Mouse (Mus musculus) C2C12 (cell line): Measurements from ENCODE around the gene Nprl3. TPM values are rescaled to one million over a fixed set of nuclear protein-coding genes. Genes with fewer than 3 reads are reported as not detected.

Experiments used
- H3K27me3 ChIP-seq: one replicate; pipeline ENCODE4 v1.6.1; 2011; ENCODE audit not compliant: control insufficient read depth, insufficient read depth, insufficient read length
- H3K36me3 ChIP-seq: one replicate; pipeline ENCODE4 v1.6.1; 2011; ENCODE audit not compliant: control insufficient read depth, insufficient read depth
- H3K4me3 ChIP-seq: one replicate; pipeline ENCODE4 v1.5.1; 2011; ENCODE audit warnings: mild to moderate bottlenecking, control low read depth; ENCODE audit not compliant: poor library complexity, insufficient read depth, severe bottlenecking
- H3K79me2 ChIP-seq: one replicate; pipeline ENCODE4 v1.6.1; 2011; ENCODE audit not compliant: control insufficient read depth, insufficient read depth
- H3K79me3 ChIP-seq: one replicate; pipeline ENCODE4 v1.6.1; 2011; ENCODE audit warnings: low read depth, control low read depth
- H3ac ChIP-seq: one replicate; pipeline ENCODE3; 2011; ENCODE audit warnings: low read depth; ENCODE audit not compliant: control insufficient read depth, insufficient read length
- CEBPB ChIP-seq: IDR thresholded peaks from one replicate; pipeline ENCODE4 v1.6.1; 2011; ENCODE audit warnings: low read depth, mild to moderate bottlenecking, control low read depth, moderate library complexity
- CTCF ChIP-seq: IDR thresholded peaks from one replicate; pipeline ENCODE4 v1.5.1; 2011; ENCODE audit not compliant: control insufficient read depth, insufficient read depth, insufficient read length
- FOSL1 ChIP-seq: IDR thresholded peaks from one replicate; pipeline ENCODE4 v1.8.0; 2011; ENCODE audit warnings: mild to moderate bottlenecking, low read length; ENCODE audit not compliant: poor library complexity, insufficient read depth, severe bottlenecking
- MAX ChIP-seq: IDR thresholded peaks from one replicate; pipeline ENCODE4 v1.6.1; 2011; ENCODE audit warnings: mild to moderate bottlenecking, control low read depth
- MYOD1 ChIP-seq: IDR thresholded peaks from one replicate; pipeline ENCODE4 v1.6.1; 2011; ENCODE audit warnings: low read depth; ENCODE audit not compliant: control insufficient read depth, insufficient read length
- MYOG ChIP-seq: IDR thresholded peaks from one replicate; pipeline ENCODE4 v1.6.1; 2011; ENCODE audit not compliant: control insufficient read depth, insufficient read length; ENCODE audit errors: extremely low read depth
- USF1 ChIP-seq: IDR thresholded peaks from one replicate; pipeline ENCODE4 v1.6.1; 2011; ENCODE audit warnings: low read depth, mild to moderate bottlenecking, control low read depth, moderate library complexity
- polyA plus RNA-seq: library from polyadenylated mRNA; unstranded; fragments of >200 nt; fragmentation: generic; extraction: Trizol; gene quantifications from one replicate; pipeline ENCODE4 v1.2.1, GENCODE M21; 2012; ENCODE audit warnings: missing spikeins

Nprl3 gene
- polyA plus RNA-seq, 1 experiment = 34.0 TPM

DNA sequence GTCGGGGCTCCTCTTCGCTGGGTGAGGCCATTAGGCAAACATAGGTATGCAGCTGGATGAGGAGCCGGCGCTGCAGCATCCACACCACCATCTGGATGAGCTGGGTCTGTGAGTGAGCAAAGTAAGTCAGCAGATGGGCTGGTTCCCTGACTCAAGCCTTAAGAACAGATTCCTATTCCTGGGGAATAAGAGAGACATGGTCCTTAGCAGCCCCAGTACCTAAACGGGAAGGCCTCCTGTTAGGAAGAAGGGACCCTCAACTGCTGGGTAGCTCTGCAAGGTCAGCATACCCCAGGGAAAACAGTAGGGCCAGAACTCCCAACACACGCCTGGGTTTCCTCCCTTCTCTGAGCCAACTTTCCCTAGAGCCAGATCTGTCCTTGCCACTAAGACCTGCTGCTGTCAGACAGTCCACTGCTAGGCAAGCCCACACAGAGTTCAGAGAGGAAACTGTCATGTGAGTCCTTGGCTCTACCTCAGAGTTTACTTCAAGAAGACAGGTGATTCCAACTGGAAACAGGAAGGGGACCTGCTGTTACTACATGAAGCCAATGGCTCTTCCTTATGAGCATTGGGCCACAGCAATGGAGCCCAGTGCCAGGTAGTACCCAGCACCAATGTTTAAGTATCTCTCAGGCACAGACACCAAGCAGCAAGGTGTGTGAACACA is 32.6 kb downstream of the Nprl3 start:
- no peaks in the 10 kb centered on the region for H3K79me3 ChIP-seq
- H3ac ChIP-seq = no peak overlapping the region
- peaks cover 70% of the 10 kb centered on the region for H3K36me3 ChIP-seq
- no peak overlapping the region for H3K4me3 ChIP-seq
- H3K79me2 ChIP-seq = no peaks in the 10 kb centered on the region
- no peaks in the 10 kb centered on the region for H3K27me3 ChIP-seq
- TF ChIP-seq FOSL1 (no peak), MAX (no peak), CEBPB (no peak), MYOD1 (no peak), USF1 (no peak), CTCF (no peak), MYOG (no peak)

DNA sequence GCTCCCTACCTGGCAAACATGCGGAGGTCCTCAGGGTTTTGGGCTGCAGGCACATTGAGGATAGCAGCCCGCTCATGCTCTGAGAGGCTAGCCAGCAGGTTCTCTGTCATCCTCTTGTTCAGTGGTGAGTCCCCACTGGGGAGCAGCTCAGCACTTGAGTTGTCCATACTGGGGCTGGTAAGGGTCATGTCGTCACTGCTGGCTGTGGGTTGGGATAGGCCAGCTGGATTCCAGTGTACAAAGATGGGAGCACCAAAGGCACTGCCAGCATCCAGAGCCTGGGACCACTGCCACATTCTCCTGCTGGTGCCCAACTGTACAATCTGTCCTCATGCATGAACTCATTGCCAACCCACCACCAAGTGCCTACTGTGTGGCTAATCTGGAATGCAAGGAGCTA is 33.6 kb downstream of the Nprl3 start:
- no peak for TF ChIP-seq CEBPB
- TF ChIP-seq USF1 = no peak
- TF ChIP-seq MYOD1 = no peak
- no peak for TF ChIP-seq CTCF
- TF ChIP-seq MAX = no peak
- no peak for TF ChIP-seq MYOG
- TF ChIP-seq FOSL1 = no peak
- H3K79me2 ChIP-seq = no peaks in the 10 kb centered on the region
- H3K27me3 ChIP-seq = no peaks in the 10 kb centered on the region
- peaks cover 75% of the 10 kb centered on the region for H3K36me3 ChIP-seq
- H3K79me3 ChIP-seq = no peaks in the 10 kb centered on the region
- H3ac ChIP-seq = no peak overlapping the region
- no peak overlapping the region for H3K4me3 ChIP-seq

DNA sequence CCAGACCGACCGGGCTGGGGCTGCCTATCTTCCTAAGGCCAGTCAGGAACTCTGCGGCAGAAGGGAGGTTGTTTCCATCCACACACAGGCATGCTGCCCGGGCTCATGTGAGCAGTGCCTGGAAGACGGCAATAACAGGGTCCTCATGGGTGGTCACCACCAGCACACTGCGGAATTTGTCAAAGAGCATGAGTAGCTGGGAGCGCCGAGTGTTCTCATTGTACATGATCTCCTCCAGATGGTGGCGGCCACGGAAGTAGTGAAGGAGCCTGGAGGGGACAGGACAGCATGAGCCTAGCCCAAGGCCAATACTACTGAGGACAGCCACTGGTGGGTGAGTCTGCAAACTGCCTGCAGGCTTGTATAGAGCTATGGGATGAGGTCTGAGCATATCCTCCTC is 34.7 kb downstream of the Nprl3 start:
- Histone ChIP-seq H3K79me2 (no peaks in the 10 kb centered on the region), H3K4me3 (no peak overlapping the region), H3K79me3 (no peaks in the 10 kb centered on the region), H3K27me3 (no peaks in the 10 kb centered on the region), H3ac (no peak overlapping the region), H3K36me3 (peaks cover 74% of the 10 kb centered on the region)
- TF ChIP-seq MYOG (no peak), FOSL1 (no peak)

DNA sequence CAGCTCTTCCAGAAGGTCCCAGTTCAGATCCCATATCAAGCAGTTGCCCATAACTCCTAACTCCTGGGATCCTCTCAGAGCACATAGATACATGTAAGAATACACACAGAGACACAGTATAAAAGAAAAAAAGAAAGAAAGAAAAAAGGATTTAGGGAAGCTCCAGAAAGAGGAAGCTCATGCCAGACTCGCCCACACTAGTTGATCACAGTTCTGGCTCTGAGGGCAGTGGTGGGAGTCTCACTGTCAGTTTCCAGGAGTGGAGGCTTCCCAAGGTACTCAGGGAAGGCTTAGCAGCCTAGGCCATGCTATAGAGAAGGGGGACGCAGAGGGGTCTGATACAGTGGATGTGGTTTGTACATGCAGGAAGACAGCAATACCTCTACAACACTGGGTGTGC is 36.4 kb downstream of the Nprl3 start:
- H3K36me3 ChIP-seq = peaks cover 62% of the 10 kb centered on the region

DNA sequence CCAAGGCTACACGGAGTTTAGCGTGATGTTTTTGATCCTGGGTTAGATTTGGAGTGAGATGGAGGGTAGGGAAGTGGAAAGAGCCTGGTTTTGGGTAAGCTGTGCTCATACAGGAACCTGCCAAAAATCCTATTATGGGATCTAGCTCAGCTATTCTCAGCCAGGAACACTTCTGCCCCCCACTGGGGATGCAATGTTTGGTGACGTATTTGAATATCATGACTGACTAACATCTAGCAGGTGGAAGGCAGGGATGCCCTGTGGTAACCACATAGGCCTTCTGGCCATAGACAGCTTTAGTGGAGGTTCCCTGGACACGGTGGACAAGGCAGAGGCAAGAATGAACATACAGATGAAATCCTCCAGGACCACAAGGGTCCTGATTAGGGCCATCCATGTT is 37.3 kb downstream of the Nprl3 start:
- H3K4me3 ChIP-seq = no peak overlapping the region
- H3K79me2 ChIP-seq = peaks cover 13% of the 10 kb centered on the region
- no peaks in the 10 kb centered on the region for H3K27me3 ChIP-seq
- H3ac ChIP-seq = no peak overlapping the region
- H3K36me3 ChIP-seq = peaks cover 61% of the 10 kb centered on the region
- no peaks in the 10 kb centered on the region for H3K79me3 ChIP-seq
- TF ChIP-seq USF1 = no peak
- no peak for TF ChIP-seq MYOD1
- no peak for TF ChIP-seq FOSL1
- TF ChIP-seq CEBPB = no peak
- no peak for TF ChIP-seq CTCF
- TF ChIP-seq MYOG = no peak
- TF ChIP-seq MAX = no peak

More for the DNA sequence above, 36.4 kb downstream of the Nprl3 start:
- H3ac ChIP-seq = no peak overlapping the region
- no peak for TF ChIP-seq MAX
- TF ChIP-seq MYOG = no peak
- no peak for TF ChIP-seq FOSL1
- no peak for TF ChIP-seq MYOD1
- TF ChIP-seq CTCF = no peak
- TF ChIP-seq CEBPB = no peak
- no peak for TF ChIP-seq USF1
- H3K27me3 ChIP-seq = no peaks in the 10 kb centered on the region
- H3K79me2 ChIP-seq = peaks cover 13% of the 10 kb centered on the region
- H3K79me3 ChIP-seq = no peaks in the 10 kb centered on the region
- H3K4me3 ChIP-seq = no peak overlapping the region

DNA sequence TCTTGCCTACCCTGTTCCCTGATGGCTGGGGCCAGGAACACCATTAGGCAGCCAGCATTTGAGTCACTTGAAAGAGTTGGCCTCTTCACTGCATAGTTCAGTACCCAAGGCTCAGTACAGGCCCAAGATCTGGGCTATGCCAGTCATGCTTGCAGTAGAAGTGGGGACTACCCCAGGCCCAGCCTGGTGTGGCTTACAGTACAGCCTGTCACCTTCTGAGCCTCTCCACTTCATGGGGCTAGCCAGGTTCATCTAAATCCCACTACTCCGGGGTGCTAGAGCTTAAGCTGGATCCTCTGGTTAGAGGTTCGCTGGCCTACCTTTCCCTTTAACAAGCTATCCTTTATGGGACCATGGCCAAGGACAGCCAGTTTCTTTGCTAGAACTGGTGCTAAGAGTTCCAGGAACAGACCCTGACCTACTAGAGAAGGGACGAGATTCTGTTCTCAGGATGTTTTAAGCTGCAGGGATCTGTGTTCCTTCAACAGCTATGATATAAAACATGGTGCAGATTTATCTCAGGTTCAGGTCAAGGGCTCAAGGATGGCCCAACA is 39.1 kb downstream of the Nprl3 start:
- no peaks in the 10 kb centered on the region for H3K27me3 ChIP-seq
- H3K79me2 ChIP-seq = peaks cover 13% of the 10 kb centered on the region
- H3ac ChIP-seq = no peak overlapping the region
- H3K79me3 ChIP-seq = no peaks in the 10 kb centered on the region
- H3K4me3 ChIP-seq = no peak overlapping the region
- TF ChIP-seq CTCF (no peak), MYOD1 (no peak), MYOG (no peak), USF1 (no peak), CEBPB (no peak), MAX (no peak), FOSL1 (no peak)
- H3K36me3 ChIP-seq = peaks cover 42% of the 10 kb centered on the region
